Mouse (Mus musculus) Muller cell, postnatal 12 days (primary cell): Measurements from ENCODE around the gene Zfp9.

Experiments used
- DNase-seq: peaks from one replicate; pipeline ENCODE4 v3.0.0-alpha.2; 2015; ENCODE audit errors: inconsistent ontology term

The Zfp9 gene

DNA sequence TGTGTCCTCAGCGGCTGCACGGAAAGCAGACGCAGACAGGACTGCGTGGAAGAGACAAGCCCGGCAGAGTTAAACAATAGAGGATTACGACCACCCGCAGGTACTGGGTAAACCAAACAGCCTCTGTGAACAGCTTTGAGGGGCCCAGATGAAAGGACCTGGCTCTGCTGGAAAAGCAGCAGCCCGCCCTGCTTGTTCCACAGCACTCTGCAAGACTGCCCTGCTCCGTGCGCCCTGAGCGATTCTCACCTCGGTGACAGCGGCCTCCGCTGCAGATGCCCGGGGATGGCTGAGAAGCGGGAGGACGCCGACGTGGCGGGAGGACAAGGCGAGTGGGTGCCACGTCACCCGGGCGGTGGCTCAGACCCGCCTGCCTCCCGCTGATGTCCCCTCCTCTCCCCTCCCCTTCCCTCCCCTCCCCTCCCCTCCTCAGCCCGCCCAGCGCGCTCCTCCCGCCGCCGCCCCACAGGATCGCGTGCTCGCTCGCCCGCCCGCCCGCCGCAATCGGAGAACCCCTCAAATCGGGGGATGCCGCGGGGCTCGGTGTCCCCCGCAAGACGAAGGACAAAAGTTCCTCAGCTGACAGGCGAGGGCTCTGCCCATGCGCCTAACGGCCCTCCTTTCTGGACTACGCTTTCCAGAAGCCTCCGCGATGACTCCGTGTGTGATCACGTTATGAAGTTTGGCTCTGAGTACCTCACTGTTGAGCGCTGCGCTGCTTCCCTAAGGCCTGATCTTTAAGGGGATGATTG lies at the start of gene Zfp9:
Gene Zfp9 (minus strand): TSS at position 364 of the 752 bp plus-strand sequence.
- peak; percentile 94 for DNase-seq

- DNase-seq: no peak
Measured at GRCm38 (mm10) chr6:118520668-118521067, 41.5 kb upstream of the Zfp9 start.

DNA sequence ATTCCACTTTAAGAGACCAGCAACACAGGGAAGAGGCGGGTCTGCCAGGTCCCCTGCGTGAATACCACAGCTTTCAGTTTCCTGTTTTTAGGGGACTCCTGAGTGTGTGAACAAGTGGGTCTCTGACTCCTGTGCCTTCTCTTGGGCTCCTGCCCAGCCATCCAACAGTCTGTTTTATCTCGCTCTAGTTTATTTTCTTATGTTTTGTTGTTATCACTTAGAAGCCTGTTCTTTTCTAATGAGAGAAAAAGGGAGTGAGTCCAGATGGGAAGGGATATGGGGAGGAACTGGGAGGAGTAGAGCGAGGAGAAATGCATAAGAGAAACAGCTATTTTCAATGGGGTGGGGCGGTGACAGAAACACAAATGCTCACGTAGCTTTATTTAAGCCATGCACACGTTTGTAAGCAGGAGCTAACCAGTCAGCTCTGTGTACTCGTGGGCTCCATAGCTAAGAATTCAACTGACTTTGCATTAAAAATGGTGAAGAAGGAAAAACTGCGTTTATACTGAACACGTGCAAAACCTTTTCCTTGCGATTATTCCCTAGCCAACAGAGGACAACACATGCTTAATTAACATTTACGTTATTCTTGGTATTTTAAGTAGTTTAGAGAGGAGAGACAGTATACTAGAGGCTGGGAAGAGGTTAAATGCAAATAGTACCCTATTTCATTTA lies 34.4 kb upstream of the Zfp9 start:
- no peak for DNase-seq

DNA sequence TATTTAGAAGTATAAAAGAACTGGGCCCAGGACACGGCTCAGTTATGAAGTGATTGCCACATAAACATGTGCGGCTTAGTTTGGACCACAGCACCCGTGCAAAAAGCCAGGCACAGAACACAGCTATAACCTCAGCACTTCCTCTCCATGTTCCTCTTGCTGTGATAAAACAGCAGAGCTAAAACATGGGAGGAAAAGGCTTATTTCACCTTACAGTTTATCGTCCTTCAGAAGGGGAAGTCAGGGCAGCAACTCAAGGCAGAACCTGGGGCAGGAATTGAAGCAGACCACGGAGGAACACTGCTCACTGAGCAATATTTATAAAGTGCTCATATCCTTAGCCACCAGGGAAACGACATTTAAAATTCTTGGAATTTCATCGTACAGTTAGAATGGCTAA lies 19.9 kb upstream of the Zfp9 start:
- DNase-seq: no peak

- DNase-seq: no peak
Measured at GRCm38 (mm10) chr6:118482125-118482524, 3.0 kb upstream of the Zfp9 start.

GRCm38 (mm10) chr6:118477875-118478785 lies 990 bp downstream of the Zfp9 start:
- peak; percentile 47 for DNase-seq

GRCm38 (mm10) chr6:118462069-118462705 lies 16.9 kb downstream of the Zfp9 start:
- DNase-seq: no peak

DNA sequence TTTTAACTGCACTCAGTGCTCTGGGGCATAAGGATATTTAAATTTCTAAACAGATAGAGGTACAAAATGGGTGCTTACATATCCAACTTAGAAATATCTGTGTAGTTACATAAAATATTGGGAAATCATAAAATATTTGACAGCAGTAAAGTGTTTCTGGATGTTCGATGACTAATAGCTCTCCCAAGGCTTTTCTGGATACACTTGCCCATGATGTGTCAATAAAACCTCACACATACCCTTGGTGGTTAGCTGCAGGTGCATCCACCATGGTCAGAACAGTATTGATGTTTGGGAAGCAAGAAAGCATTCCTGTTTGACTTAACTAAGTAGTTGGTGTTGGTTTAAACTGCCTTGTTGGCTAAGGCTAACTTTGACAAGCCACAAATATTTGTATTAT lies 21.4 kb downstream of the Zfp9 start:
- DNase-seq: no peak

GRCm38 (mm10) chr6:118455042-118455631 lies 24.0 kb downstream of the Zfp9 start, which contains the start of gene Zfp248:
Gene Zfp248, minus strand, starts transcription at chr6:118455528.
- DNase-seq: peak; percentile 92

DNA sequence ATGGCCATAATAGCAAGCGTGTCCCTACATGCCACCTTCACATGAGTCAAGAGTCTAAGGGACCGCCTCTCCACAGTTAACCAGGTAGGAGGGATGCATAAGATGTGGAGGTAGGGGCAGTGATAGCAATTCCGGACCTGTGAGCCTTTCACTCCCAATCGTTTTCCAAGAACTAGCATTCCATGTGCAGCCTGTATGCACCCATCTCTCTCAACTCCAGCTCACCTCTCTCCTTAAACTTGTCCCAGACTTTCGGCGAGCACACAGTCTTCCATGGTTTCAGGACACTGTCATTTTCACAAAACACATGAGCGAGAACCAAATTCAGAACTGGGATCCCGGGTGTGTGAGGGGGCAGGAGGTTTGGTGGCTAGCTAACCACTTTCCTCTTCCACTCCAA lies 24.7 kb downstream of the Zfp9 start:
- no peak for DNase-seq

GRCm38 (mm10) chr6:118431502-118431901 lies 47.6 kb downstream of the Zfp9 start:
- DNase-seq: no peak

DNA sequence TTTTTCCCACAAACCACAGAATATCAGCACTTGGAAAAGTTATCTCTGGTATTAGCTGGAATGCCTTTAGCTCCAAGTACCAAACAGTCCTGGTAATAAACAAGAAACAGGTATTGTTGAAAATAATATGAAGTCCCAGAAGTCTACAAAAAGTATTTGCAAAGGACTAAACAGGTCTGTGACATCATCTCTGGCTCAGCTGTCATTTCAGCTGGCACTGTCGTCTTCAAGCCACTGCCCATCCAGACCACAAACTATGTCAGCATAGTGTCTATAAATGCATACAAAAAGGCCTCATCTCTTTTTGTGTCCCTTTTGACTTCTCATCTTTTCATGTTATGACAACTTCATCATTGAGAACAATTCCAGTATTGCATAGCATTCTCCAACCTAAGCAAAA lies 52.5 kb downstream of the Zfp9 start:
- no peak for DNase-seq

GRCm38 (mm10) chr6:118419050-118419920 lies 59.8 kb downstream of the Zfp9 start, which contains the start of gene Bms1:
Gene Bms1, minus strand, starts transcription at chr6:118419474.
- DNase-seq: peak; percentile 97
